Comparison of ENCODE assay signal across 8 mouse cellular contexts in genomic region chr5:96997310-96997801, GRCm38 (mm10). TPM values are rescaled to one million over a fixed set of nuclear protein-coding genes. Genes with fewer than 3 reads are reported as not detected.
DNase-seq lines count a peak whose midpoint lies in the region; ATAC-seq and TF ChIP-seq lines count a peak whose summit lies in the region.

Gene Bmp2k (plus strand): TSS chr5:96997689.

- H3K27me3 ChIP-seq in embryonic facial prominence, embryonic 15.5 days: no peaks in the 10 kb centered on the region
- no peaks in the 10 kb centered on the region for H3K27me3 ChIP-seq in kidney, embryonic 14.5 days (ENCODE audit: control insufficient read depth, insufficient read depth, low read length)
- H3K27me3 ChIP-seq in limb, embryonic 15.5 days: no peaks in the 10 kb centered on the region
- no peaks in the 10 kb centered on the region for H3K27me3 ChIP-seq in midbrain, postnatal 0 days (ENCODE audit: insufficient read depth, low read length)

- H3K36me3 ChIP-seq in embryonic facial prominence, embryonic 15.5 days: no peaks in the 10 kb centered on the region
- no peaks in the 10 kb centered on the region for H3K36me3 ChIP-seq in kidney, embryonic 14.5 days (ENCODE audit: control insufficient read depth, insufficient read depth, low read length)
- H3K36me3 ChIP-seq in limb, embryonic 15.5 days: no peaks in the 10 kb centered on the region
- H3K36me3 ChIP-seq in midbrain, postnatal 0 days (ENCODE audit: insufficient read depth, low read length): no peaks in the 10 kb centered on the region

- no peak for TF ChIP-seq CTCF in bone marrow macrophage, adult 2 months (IDR thresholded peaks at IDR 0.05; ENCODE audit: low read depth, low read length)
- TF ChIP-seq CTCF in midbrain, postnatal 0 days (IDR thresholded peaks at IDR 0.05): no peak

- DNase-seq in B cell, adult 2 months: peak; percentile 91 to 93
- peak; percentile 89 to 91 for DNase-seq in heart, adult 9 months (ENCODE audit: low spot score in 2 of 2)
- peak; percentile 92 for DNase-seq in midbrain, postnatal 0 days (ENCODE audit: low spot score)
- DNase-seq in spleen, postnatal 10 days (ENCODE audit: low spot score in 2 of 2): peak; percentile 92 to 94

- WGBS in embryonic facial prominence, embryonic 15.5 days: under 1% methylated on average over 51 of the region's 78 CpGs
- WGBS in kidney, embryonic 14.5 days: 0% methylated on average over 46 of the region's 78 CpGs
- WGBS in limb, embryonic 15.5 days: under 1% methylated on average over 68 of the region's 78 CpGs
- under 1% methylated on average over 50 of the region's 78 CpGs for whole genome bisulfite sequencing in midbrain, postnatal 0 days

- H3K4me2 ChIP-seq in embryonic facial prominence, embryonic 15.5 days (replicated peaks): peak within 1 kb of the TSS; percentile 78
- peak within 1 kb of the TSS; percentile 81 for H3K4me2 ChIP-seq in kidney, embryonic 14.5 days (replicated peaks; ENCODE audit: low read depth, low read length)
- H3K4me2 ChIP-seq in limb, embryonic 15.5 days: peak within 1 kb of the TSS; percentile 75
- H3K4me2 ChIP-seq in midbrain, postnatal 0 days (ENCODE audit: low read depth, low read length, poor library complexity, severe bottlenecking): peak within 1 kb of the TSS; percentile 84

- peak; percentile 95 for ATAC-seq in embryonic facial prominence, embryonic 15.5 days (ENCODE audit: insufficient number of reproducible peaks, low FRiP score, low TSS enrichment, low read depth)
- peak; percentile 95 for ATAC-seq in kidney, embryonic 14.5 days (ENCODE audit: low FRiP score, low TSS enrichment)
- ATAC-seq in limb, embryonic 15.5 days (ENCODE audit: insufficient number of reproducible peaks, low FRiP score, low TSS enrichment, low read depth): peak; percentile 93
- peak; percentile 98 for ATAC-seq in midbrain, postnatal 0 days (ENCODE audit: low FRiP score)

- H3K4me1 ChIP-seq in bone marrow macrophage, adult 2 months (ENCODE audit: control insufficient read depth, insufficient read depth, low read length): peaks cover 37% of the 10 kb centered on the region
- H3K4me1 ChIP-seq in embryonic facial prominence, embryonic 15.5 days: peaks cover 16% of the 10 kb centered on the region
- H3K4me1 ChIP-seq in kidney, embryonic 14.5 days (ENCODE audit: control insufficient read depth, insufficient read depth, low read length): peaks cover 6% of the 10 kb centered on the region
- H3K4me1 ChIP-seq in limb, embryonic 15.5 days: peaks cover 10% of the 10 kb centered on the region
- peaks cover 4% of the 10 kb centered on the region; the same call in 1 of the 2 replicates for H3K4me1 ChIP-seq in midbrain, postnatal 0 days (ENCODE audit: insufficient read depth, low read length)

- H3K9ac ChIP-seq in embryonic facial prominence, embryonic 15.5 days: peak within 1 kb of the TSS; percentile 70
- H3K9ac ChIP-seq in kidney, embryonic 14.5 days (ENCODE audit: low read depth, low read length): peak within 1 kb of the TSS; percentile 83
- H3K9ac ChIP-seq in limb, embryonic 15.5 days: peak within 1 kb of the TSS; percentile 87
- peak within 1 kb of the TSS; percentile 81 for H3K9ac ChIP-seq in midbrain, postnatal 0 days (replicated peaks; ENCODE audit: low read length, poor library complexity, severe bottlenecking)

- peak within 1 kb of the TSS; percentile 93 for H3K27ac ChIP-seq in bone marrow macrophage, adult 2 months (ENCODE audit: insufficient read depth, low read depth, low read length)
- peak within 1 kb of the TSS; percentile 94 for H3K27ac ChIP-seq in embryonic facial prominence, embryonic 15.5 days (replicated peaks)
- H3K27ac ChIP-seq in kidney, embryonic 14.5 days (ENCODE audit: low read depth, low read length): peak within 1 kb of the TSS; percentile 93
- H3K27ac ChIP-seq in limb, embryonic 15.5 days: peak within 1 kb of the TSS; percentile 92
- peak within 1 kb of the TSS; percentile 90 for H3K27ac ChIP-seq in midbrain, postnatal 0 days (ENCODE audit: low read depth, low read length)

- H3K4me3 ChIP-seq in bone marrow macrophage, adult 2 months (ENCODE audit: insufficient read depth, low read length): peak within 1 kb of the TSS; percentile 86
- peak within 1 kb of the TSS; percentile 66 for H3K4me3 ChIP-seq in embryonic facial prominence, embryonic 15.5 days (replicated peaks)
- H3K4me3 ChIP-seq in kidney, embryonic 14.5 days (ENCODE audit: low read length): peak within 1 kb of the TSS; percentile 86
- peak within 1 kb of the TSS; percentile 82 for H3K4me3 ChIP-seq in limb, embryonic 15.5 days
- H3K4me3 ChIP-seq in midbrain, postnatal 0 days (ENCODE audit: low read depth, low read length): peak within 1 kb of the TSS; percentile 85

- TF ChIP-seq POLR2A in bone marrow macrophage, adult 2 months (IDR thresholded peaks at IDR 0.05; ENCODE audit: borderline replicate concordance, low read depth, low read length): 0 out of 2 replicates have a peak, but pooled peaks have one; percentile 23

- H3K9me3 ChIP-seq in embryonic facial prominence, embryonic 15.5 days (replicated peaks): no peaks in the 10 kb centered on the region
- no peaks in the 10 kb centered on the region for H3K9me3 ChIP-seq in kidney, embryonic 14.5 days (ENCODE audit: control insufficient read depth, low read length)
- no peaks in the 10 kb centered on the region for H3K9me3 ChIP-seq in limb, embryonic 15.5 days
- no peaks in the 10 kb centered on the region for H3K9me3 ChIP-seq in midbrain, postnatal 0 days (ENCODE audit: low read length)

RNA-seq across cellular contexts. Expression of gene Bmp2k, which starts in this region (rescaled TPM):
- 37.0 and 41.5 TPM in 2 replicates for polyA plus RNA-seq in bone marrow macrophage, adult 2 months (2012; ENCODE audit: insufficient read depth, insufficient read length, missing spikeins)
- 14.4 and 14.6 TPM in 2 replicates for polyA plus RNA-seq in embryonic facial prominence, embryonic 15.5 days (2015; fragmentation: Nextera tagmentation; extraction: Ambion mirVana)
- polyA plus RNA-seq in kidney, embryonic 14.5 days (2014; fragmentation: Nextera tagmentation; extraction: Ambion mirVana): 9.7 and 10.9 TPM in 2 replicates
- 11.7 and 13.4 TPM in 2 replicates for polyA plus RNA-seq in limb, embryonic 15.5 days (2015; fragmentation: Nextera tagmentation; extraction: Ambion mirVana)
- total RNA-seq in midbrain, postnatal 0 days (2014; rRNA removed): 19.4 and 20.8 TPM in 2 replicates
- polyA plus RNA-seq in midbrain, postnatal 0 days (2015; fragmentation: Nextera tagmentation; extraction: Ambion mirVana): 8.5 and 9.5 TPM in 2 replicates

Comparison
In these comparisons a context has a peak if more than half of its experiments do, and no peak if none do; other contexts are left out.
1. Peak in every context shown above with its lines: DNase-seq, ATAC-seq, H3K4me3 ChIP-seq and H3K27ac ChIP-seq.